Mouse (Mus musculus) E14TG2a.4 (cell line): ENCODE data around the gene Gm20696.

Source experiments
- CTCF ChIP-seq: conservative IDR thresholded peaks from 2 replicates; pipeline ENCODE4 v1.5.1; 2014; ENCODE audit warnings: low read length
- NANOG ChIP-seq: IDR thresholded peaks from 2 replicates; pipeline ENCODE4 v1.6.1; 2014; ENCODE audit warnings: borderline replicate concordance, low read length, mixed read lengths
- POU5F1 ChIP-seq: IDR thresholded peaks from 2 replicates; pipeline ENCODE4 v1.6.1; 2014; ENCODE audit warnings: low read length, borderline replicate concordance

- TF ChIP-seq CTCF = no peak
- peak; percentile 32; the same call in 1 of the 2 replicates for TF ChIP-seq NANOG
- TF ChIP-seq POU5F1 = no peak
These were observed 402.2 kb downstream of the Gm20696 start for GRCm38 (mm10) chr6:99264192-99265093.
